Comparison of ENCODE assay signal across 1 mouse cellular context in the genomic region with DNA sequence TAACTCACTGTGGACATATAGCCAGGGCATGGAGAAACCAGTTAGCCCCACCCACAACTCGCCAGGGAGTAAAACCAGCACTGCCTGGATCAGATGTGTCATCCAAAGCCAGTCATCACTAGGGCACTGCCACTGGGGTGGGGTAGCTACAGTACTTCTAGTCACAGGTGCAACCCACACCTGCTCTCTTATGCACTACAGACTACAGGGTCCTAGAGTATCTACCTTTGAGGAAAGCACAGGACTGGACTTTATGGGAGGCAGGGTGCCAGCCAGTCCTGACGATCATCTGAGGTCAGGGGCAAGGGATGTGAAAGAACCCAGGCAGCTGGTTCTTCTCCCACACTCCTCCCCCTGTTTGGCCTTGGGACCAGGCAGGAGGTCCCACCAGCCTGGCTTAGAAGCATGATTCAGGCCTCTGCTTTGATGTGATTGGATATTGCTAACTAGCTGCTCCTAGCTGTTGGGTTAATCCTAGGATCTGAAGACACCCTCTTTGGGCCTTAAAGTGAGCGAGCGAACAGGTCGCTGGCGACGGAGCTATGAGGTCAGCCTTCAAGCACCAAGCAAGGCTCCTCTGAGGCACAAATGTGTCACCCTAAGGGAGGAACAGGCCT.
TF ChIP-seq lines count a peak whose summit lies in the region.

No protein-coding gene starts in this region.

TF ChIP-seq in CH12.LX, 34 proteins besides CTCF, POLR2A, EP300 and RAD21:
- TF ChIP-seq PAX5 (IDR thresholded peaks at IDR 0.05; ENCODE audit: low read length) (no peak), HCFC1 (IDR thresholded peaks at IDR 0.05; ENCODE audit: low read depth, low read length) (no peak), NRF1 (IDR thresholded peaks at IDR 0.05; ENCODE audit: low read depth, low read length) (no peak), JUN (IDR thresholded peaks at IDR 0.05; ENCODE audit: insufficient read depth, low read depth, low read length) (no peak), JUND (conservative IDR thresholded peaks at IDR 0.05; ENCODE audit: low read depth, low read length) (no peak), MAZ (IDR thresholded peaks at IDR 0.05; ENCODE audit: low read depth, low read length) (no peak), BHLHE40 (IDR thresholded peaks at IDR 0.05; ENCODE audit: low read depth, low read length) (no peak), RCOR1 (conservative IDR thresholded peaks at IDR 0.05; ENCODE audit: low read depth, low read length) (no peak), SMC3 (IDR thresholded peaks at IDR 0.05; ENCODE audit: low read depth, low read length) (no peak), USF2 (conservative IDR thresholded peaks at IDR 0.05; ENCODE audit: low read depth, low read length) (no peak), MAX (IDR thresholded peaks at IDR 0.05; ENCODE audit: low read length) (no peak), IRF4 (IDR thresholded peaks at IDR 0.05; ENCODE audit: low read depth, low read length) (no peak), ELF1 (IDR thresholded peaks at IDR 0.05; ENCODE audit: low read depth, low read length) (no peak), ZC3H11A (IDR thresholded peaks at IDR 0.05; ENCODE audit: low read depth, low read length) (no peak), UBTF (IDR thresholded peaks at IDR 0.05; ENCODE audit: low read depth, low read length) (no peak; the same call in 1 of the 2 replicates), E2F4 (IDR thresholded peaks at IDR 0.05; ENCODE audit: insufficient replicate concordance, low read depth, low read length) (no peak), SIN3A (IDR thresholded peaks at IDR 0.05; ENCODE audit: low read length) (no peak), ZNF384 (IDR thresholded peaks at IDR 0.05; ENCODE audit: low read depth, low read length) (no peak), POLR2AphosphoS2 (IDR thresholded peaks at IDR 0.05; ENCODE audit: low read depth, low read length) (no peak), MEF2A (IDR thresholded peaks at IDR 0.05; ENCODE audit: borderline replicate concordance, low read depth, low read length) (no peak)
